Mouse (Mus musculus) kidney, postnatal 0 days (tissue): Measurements from ENCODE around the gene Atp8b4. TPM values are rescaled to one million over a fixed set of nuclear protein-coding genes. Genes with fewer than 3 reads are reported as not detected.
A peak's percentile ranks its signal among the peaks of the same experiment; 100 is the strongest.

Source experiments
- ATAC-seq: fragments of 200-750 bp; cut with Nextera tagmentation; replicated peaks from 2 replicates; pipeline ENCODE4 v1.8.0; 2017; ENCODE audit warnings: low read depth, moderate number of reproducible peaks, moderate TSS enrichment, moderate library complexity; ENCODE audit not compliant: low FRiP score
- DNase-seq: peaks from one replicate; pipeline ENCODE4 v3.0.0-alpha.2; 2016; ENCODE audit warnings: low spot score
- H3K27ac ChIP-seq: fragments of 300-500 bp; sonication (generic); 2 replicates; pipeline ENCODE4 v1.5.1; 2014; ENCODE audit warnings: mild to moderate bottlenecking
- H3K27me3 ChIP-seq: fragments of 300-500 bp; sonication (generic); 2 replicates; pipeline ENCODE4 v1.6.1; 2014; ENCODE audit warnings: low read length, mixed read lengths; ENCODE audit not compliant: insufficient read depth
- H3K36me3 ChIP-seq: fragments of 300-500 bp; sonication (generic); 2 replicates; pipeline ENCODE4 v1.6.1; 2014; ENCODE audit warnings: low read length, mixed read lengths; ENCODE audit not compliant: insufficient read depth
- H3K4me1 ChIP-seq: fragments of 300-500 bp; sonication (generic); replicated peaks from 2 replicates; pipeline ENCODE4 v1.6.1; 2014; ENCODE audit warnings: antibody characterized with exemption, low read length, mixed read lengths; ENCODE audit not compliant: insufficient read depth
- H3K4me2 ChIP-seq: fragments of 300-500 bp; sonication (generic); 2 replicates; pipeline ENCODE4 v1.6.1; 2014; ENCODE audit warnings: mild to moderate bottlenecking, low read length, moderate library complexity, mixed read lengths
- H3K4me3 ChIP-seq: fragments of 300-500 bp; sonication (generic); replicated peaks from 2 replicates; pipeline ENCODE4 v1.5.1; 2014; ENCODE audit warnings: low read depth, low read length
- H3K9ac ChIP-seq: fragments of 300-500 bp; sonication (generic); 2 replicates; pipeline ENCODE4 v1.6.1; 2014; ENCODE audit warnings: low read depth, low read length
- H3K9me3 ChIP-seq: fragments of 300-500 bp; sonication (generic); replicated peaks from 2 replicates; pipeline ENCODE4 v1.6.1; 2016; ENCODE audit warnings: low read length, inconsistent platforms, mixed read lengths
- CTCF ChIP-seq: IDR thresholded peaks from 2 replicates; pipeline ENCODE4 v1.5.1; 2016; ENCODE audit warnings: antibody characterized with exemption, low read depth, mild to moderate bottlenecking, moderate library complexity
- WGBS: fragments of 180-500 bp; shearing (Covaris S2); extraction: QIAGEN DNeasy Blood & Tissue Kit; methylation state at CpG from one replicate; pipeline ENCODE4 v1.1.7; 2014; 5-methylcytosine and 5-hydroxymethylcytosine counted together
- polyA plus RNA-seq: library from polyadenylated mRNA; unstranded; fragments of >200 nt; fragmentation: Nextera tagmentation; extraction: Ambion mirVana; gene quantifications from 2 replicates; pipeline ENCODE4 v1.2.1, GENCODE M21; 2015

Gene Atp8b4
- polyA plus RNA-seq, 1 experiment from 2014 or later: 0.12 TPM

DNA sequence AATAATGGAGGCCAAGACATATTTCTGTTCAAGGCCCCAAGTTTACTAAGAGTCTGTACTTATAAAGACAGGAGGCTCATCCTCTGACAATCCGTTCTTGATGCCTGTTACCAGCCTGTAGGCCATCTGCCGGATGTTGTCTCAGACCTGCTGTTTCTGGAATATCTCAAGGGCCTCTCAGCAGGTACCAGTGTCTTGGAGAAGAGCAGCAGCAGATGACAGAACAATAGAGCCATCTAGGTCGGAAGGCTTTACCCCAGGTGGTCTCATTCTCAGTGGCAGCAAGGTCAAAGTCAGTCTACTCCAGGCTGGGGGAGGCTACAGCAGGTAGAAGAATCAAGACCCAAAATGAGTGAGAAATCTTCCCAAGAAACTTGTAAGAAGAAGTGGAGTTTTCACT lies 198.1 kb downstream of the Atp8b4 start:
- H3K4me1 ChIP-seq: no peaks in the 10 kb centered on the region
- no peak overlapping the region for H3K9ac ChIP-seq
- no peak for DNase-seq
- no peaks in the 10 kb centered on the region for H3K9me3 ChIP-seq
- no peak for TF ChIP-seq CTCF
- no peak overlapping the region for H3K4me3 ChIP-seq
- 76% methylated on average over 3 of the region's 3 CpGs for WGBS
- H3K27ac ChIP-seq: no peak overlapping the region
- no peaks in the 10 kb centered on the region for H3K36me3 ChIP-seq
- no peak overlapping the region for H3K4me2 ChIP-seq
- H3K27me3 ChIP-seq: no peaks in the 10 kb centered on the region
- ATAC-seq: no peak

DNA sequence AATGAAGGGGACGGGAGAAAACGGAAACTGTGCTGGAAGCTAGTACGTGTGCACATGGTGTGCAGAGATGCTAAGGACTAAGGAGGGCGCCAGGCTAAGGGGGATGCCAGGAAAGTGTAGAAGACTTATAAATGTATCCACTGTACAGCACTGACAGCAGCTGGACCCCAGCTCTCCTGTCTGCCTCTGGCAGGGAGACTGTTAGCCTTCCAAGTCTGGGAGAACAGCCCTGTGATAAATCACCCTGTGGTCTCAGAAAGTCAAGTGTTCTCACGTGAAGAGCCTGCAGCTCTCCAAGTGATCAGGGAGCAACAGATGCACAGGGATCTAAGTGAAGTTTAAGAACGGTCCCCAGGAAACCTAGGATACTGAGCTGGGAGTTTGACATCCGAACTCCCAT lies 209.8 kb downstream of the Atp8b4 start:
- Histone ChIP-seq H3K36me3 (no peaks in the 10 kb centered on the region), H3K27ac (no peak overlapping the region), H3K9ac (no peak overlapping the region), H3K27me3 (no peaks in the 10 kb centered on the region), H3K4me2 (no peak overlapping the region), H3K9me3 (no peaks in the 10 kb centered on the region), H3K4me3 (no peak overlapping the region), H3K4me1 (no peaks in the 10 kb centered on the region)
- TF ChIP-seq CTCF: no peak
- WGBS: 51% methylated on average over 7 of the region's 7 CpGs
- DNase-seq (peak; percentile 9), ATAC-seq (no peak)

- H3K27me3 ChIP-seq: no peaks in the 10 kb centered on the region
- H3K4me2 ChIP-seq: no peak overlapping the region
- no peaks in the 10 kb centered on the region for H3K9me3 ChIP-seq
- H3K9ac ChIP-seq: no peak overlapping the region
- H3K4me3 ChIP-seq: no peak overlapping the region
- no peak overlapping the region for H3K27ac ChIP-seq
- DNase-seq (no peak), ATAC-seq (no peak)
- no peak for TF ChIP-seq CTCF
- whole genome bisulfite sequencing: 93% methylated on average over 5 of the region's 5 CpGs
- H3K4me1 ChIP-seq: no peaks in the 10 kb centered on the region
- H3K36me3 ChIP-seq: no peaks in the 10 kb centered on the region
Measured at GRCm38 (mm10) chr2:126287942-126288341, 212.5 kb downstream of the Atp8b4 start.

DNA sequence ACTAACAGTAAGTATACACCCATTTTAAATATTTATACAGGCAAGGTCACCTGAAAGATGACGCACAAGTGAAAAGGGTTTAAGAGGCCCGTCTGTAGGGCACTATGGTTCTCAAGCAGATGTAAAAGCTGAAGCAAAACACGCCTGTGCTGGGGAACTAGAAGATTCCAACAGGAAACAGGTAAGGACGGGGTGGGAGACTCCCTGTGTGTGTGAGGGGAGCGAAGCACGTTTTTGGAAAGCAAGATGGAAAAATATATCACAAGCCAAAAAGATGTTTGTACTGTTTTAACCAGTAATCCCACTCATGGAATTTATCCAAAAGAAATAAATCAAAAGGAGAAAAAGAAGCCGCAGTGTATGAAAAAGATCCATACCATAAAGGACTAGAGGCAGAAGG lies 214.1 kb downstream of the Atp8b4 start:
- WGBS: 51% methylated on average over 7 of the region's 7 CpGs
- Histone ChIP-seq H3K9ac (no peak overlapping the region), H3K36me3 (no peaks in the 10 kb centered on the region), H3K4me2 (no peak overlapping the region), H3K4me1 (no peaks in the 10 kb centered on the region), H3K27ac (no peak overlapping the region), H3K27me3 (no peaks in the 10 kb centered on the region), H3K9me3 (no peaks in the 10 kb centered on the region), H3K4me3 (no peak overlapping the region)
- ATAC-seq (no peak), DNase-seq (no peak)
- TF ChIP-seq CTCF: no peak

DNA sequence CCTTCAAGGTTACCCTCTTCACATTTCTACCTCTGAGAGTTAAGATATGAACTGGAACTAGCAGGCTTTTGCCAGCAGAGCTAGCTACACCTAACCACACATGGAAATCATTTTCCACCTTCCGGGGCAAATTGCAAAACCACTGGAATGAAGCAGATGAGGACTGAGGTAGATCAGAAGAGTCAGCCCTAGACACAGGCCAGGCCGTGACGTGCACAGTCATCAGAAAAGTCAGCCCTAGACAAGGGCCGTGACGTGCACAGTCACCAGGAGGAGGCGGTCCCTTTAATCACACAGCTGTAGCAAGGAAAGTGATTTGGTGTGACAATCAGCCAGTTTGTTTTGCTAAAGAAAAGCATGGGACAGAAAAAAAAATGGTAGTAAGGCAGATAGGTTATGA lies 216.4 kb downstream of the Atp8b4 start:
- no peaks in the 10 kb centered on the region for H3K4me1 ChIP-seq
- DNase-seq: no peak

DNA sequence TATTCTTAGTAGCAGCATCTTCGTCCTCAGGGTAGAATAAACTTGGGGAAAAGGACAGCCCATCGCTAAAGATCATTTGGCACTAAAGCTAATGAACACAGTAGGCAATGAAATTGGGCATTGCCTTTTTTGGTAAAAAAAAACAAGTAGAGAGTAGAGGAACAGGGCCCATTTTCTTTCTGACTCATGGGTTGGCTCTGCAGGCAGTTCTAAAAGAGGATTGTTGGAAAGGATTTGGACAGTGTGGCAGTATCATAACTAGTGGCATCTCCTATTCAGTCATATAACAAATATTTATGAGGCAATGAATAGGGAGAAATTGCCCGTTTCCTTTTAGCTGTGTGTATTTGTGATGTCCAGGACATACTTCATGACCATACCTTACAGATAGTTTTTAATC lies 217.4 kb downstream of the Atp8b4 start:
- Histone ChIP-seq H3K27ac (no peak overlapping the region), H3K36me3 (no peaks in the 10 kb centered on the region), H3K9me3 (no peaks in the 10 kb centered on the region), H3K27me3 (no peaks in the 10 kb centered on the region), H3K4me2 (no peak overlapping the region), H3K4me1 (no peaks in the 10 kb centered on the region), H3K4me3 (no peak overlapping the region), H3K9ac (no peak overlapping the region)
- TF ChIP-seq CTCF: no peak
- WGBS: 66% methylated on average over 3 of the region's 3 CpGs
- DNase-seq (no peak), ATAC-seq (no peak)

More for the DNA sequence above, 216.4 kb downstream of the Atp8b4 start:
- no peak for ATAC-seq
- no peak overlapping the region for H3K4me2 ChIP-seq
- H3K36me3 ChIP-seq: no peaks in the 10 kb centered on the region
- H3K27ac ChIP-seq: no peak overlapping the region
- H3K9ac ChIP-seq: no peak overlapping the region
- no peak overlapping the region for H3K4me3 ChIP-seq
- WGBS: 76% methylated on average over 6 of the region's 6 CpGs
- H3K9me3 ChIP-seq: no peaks in the 10 kb centered on the region
- H3K27me3 ChIP-seq: no peaks in the 10 kb centered on the region
- TF ChIP-seq CTCF: no peak

GRCm38 (mm10) chr2:126275511-126275910 lies 225.0 kb downstream of the Atp8b4 start:
- WGBS: 57% methylated on average over 3 of the region's 3 CpGs
- Histone ChIP-seq H3K4me2 (no peak overlapping the region), H3K27ac (no peak overlapping the region), H3K9ac (no peak overlapping the region), H3K4me1 (no peaks in the 10 kb centered on the region), H3K9me3 (no peaks in the 10 kb centered on the region), H3K4me3 (no peak overlapping the region), H3K27me3 (no peaks in the 10 kb centered on the region), H3K36me3 (no peaks in the 10 kb centered on the region)
- DNase-seq: no peak
- ATAC-seq: no peak
- no peak for TF ChIP-seq CTCF
